In the genomic region with DNA sequence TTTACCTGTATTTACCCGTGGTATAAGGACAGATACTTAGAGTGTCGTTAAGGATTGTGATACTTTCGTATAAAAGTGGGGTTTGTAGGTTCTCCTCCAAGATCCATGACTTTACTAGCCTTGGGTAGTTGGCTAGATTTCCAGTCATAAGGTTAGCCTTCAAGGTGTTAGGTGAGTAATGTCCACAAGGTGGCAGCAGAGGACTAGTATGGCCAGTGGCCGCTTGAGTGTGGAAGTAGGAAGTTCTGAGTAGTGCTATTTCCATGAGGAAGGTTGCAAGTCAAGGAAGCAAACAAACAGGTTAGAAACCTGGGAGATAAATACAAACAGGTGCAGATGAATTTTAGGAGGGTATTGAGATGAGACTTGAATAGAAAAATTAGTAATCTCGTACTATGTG, we compare ENCODE assay signal across 8 mouse cellular contexts.
DNase-seq lines count a peak whose midpoint lies in the region; ATAC-seq and TF ChIP-seq lines count a peak whose summit lies in the region.

No protein-coding gene starts in this region.

- no peak for TF ChIP-seq POLR2A in MEL (IDR thresholded peaks at IDR 0.05; ENCODE audit: control insufficient read depth in 1 of 2, insufficient read depth in 1 of 2, low read depth in 1 of 2, low read length in 2 of 2, poor library complexity in 1 of 2)

- H3K4me3 ChIP-seq in MEL (ENCODE audit: control insufficient read depth in 1 of 2, insufficient read depth in 1 of 2, low read depth in 2 of 2, low read length in 2 of 2), result no peak overlapping the region
- H3K4me3 ChIP-seq in forebrain, embryonic 15.5 days, result no peak overlapping the region
- H3K4me3 ChIP-seq in lung, embryonic 14.5 days (ENCODE audit: low read depth, low read length), result no peak overlapping the region

- WGBS in forebrain, embryonic 15.5 days, result 8% methylated on average over 5 of the region's 5 CpGs
- 2% methylated on average over 5 of the region's 5 CpGs for WGBS in lung, embryonic 14.5 days

- no peaks in the 10 kb centered on the region for H3K9me3 ChIP-seq in MEL (replicated peaks; ENCODE audit: insufficient read depth, low read length)
- H3K9me3 ChIP-seq in forebrain, embryonic 15.5 days, result no peaks in the 10 kb centered on the region
- no peaks in the 10 kb centered on the region for H3K9me3 ChIP-seq in lung, embryonic 14.5 days (ENCODE audit: low read depth, low read length)

- no peaks in the 10 kb centered on the region for H3K27me3 ChIP-seq in MEL (ENCODE audit: control insufficient read depth in 1 of 2, insufficient read depth in 2 of 2, low read length in 2 of 2)
- H3K27me3 ChIP-seq in forebrain, embryonic 15.5 days, result no peaks in the 10 kb centered on the region
- no peaks in the 10 kb centered on the region for H3K27me3 ChIP-seq in lung, embryonic 14.5 days (ENCODE audit: insufficient read depth, low read length)

- TF ChIP-seq EP300 in MEL (IDR thresholded peaks at IDR 0.05; ENCODE audit: low read depth in 1 of 2, low read length in 2 of 2), result no peak

- H3K4me1 ChIP-seq in MEL (ENCODE audit: control insufficient read depth in 1 of 2, insufficient read depth in 2 of 2, low read length in 2 of 2), result no peaks in the 10 kb centered on the region
- peaks cover 19% of the 10 kb centered on the region for H3K4me1 ChIP-seq in forebrain, embryonic 15.5 days
- H3K4me1 ChIP-seq in lung, embryonic 14.5 days (ENCODE audit: insufficient read depth), result no peaks in the 10 kb centered on the region

- ATAC-seq in forebrain, embryonic 15.5 days (replicated peaks), result peak; percentile 79
- peak; percentile 80 for ATAC-seq in lung, embryonic 14.5 days (ENCODE audit: insufficient read depth)

- no peak overlapping the region for H3K27ac ChIP-seq in MEL (ENCODE audit: control insufficient read depth, low read depth, low read length)
- H3K27ac ChIP-seq in forebrain, embryonic 15.5 days (replicated peaks), result no peak overlapping the region
- no peak overlapping the region for H3K27ac ChIP-seq in lung, embryonic 14.5 days (ENCODE audit: low read depth)

- H3K36me3 ChIP-seq in MEL (ENCODE audit: control insufficient read depth in 1 of 2, insufficient read depth in 2 of 2, low read length in 2 of 2), result no peaks in the 10 kb centered on the region
- no peaks in the 10 kb centered on the region for H3K36me3 ChIP-seq in forebrain, embryonic 15.5 days
- H3K36me3 ChIP-seq in lung, embryonic 14.5 days (ENCODE audit: insufficient read depth), result no peaks in the 10 kb centered on the region

- TF ChIP-seq RAD21 in MEL (IDR thresholded peaks at IDR 0.05; ENCODE audit: low read depth, low read length), result peak; percentile 93

- H3K9ac ChIP-seq in MEL (ENCODE audit: control insufficient read depth, low read depth, low read length, poor library complexity, severe bottlenecking), result no peak overlapping the region
- no peak overlapping the region for H3K9ac ChIP-seq in forebrain, embryonic 15.5 days (replicated peaks)
- no peak overlapping the region for H3K9ac ChIP-seq in lung, embryonic 14.5 days

- H3K4me2 ChIP-seq in forebrain, embryonic 15.5 days (replicated peaks), result peak overlapping the region; percentile 33
- peak overlapping the region; percentile 48 for H3K4me2 ChIP-seq in lung, embryonic 14.5 days

- TF ChIP-seq CTCF in MEL (IDR thresholded peaks at IDR 0.05 in 2 of 3, conservative IDR thresholded peaks at IDR 0.05 in 1 of 3; ENCODE audit: control insufficient read depth in 1 of 3, insufficient read depth in 1 of 3, low read depth in 2 of 3, low read length in 3 of 3, poor library complexity in 1 of 3, severe bottlenecking in 1 of 3), result peak; percentile 80 to 83 (median 81)
- TF ChIP-seq CTCF in lung, embryonic 14.5 days (IDR thresholded peaks at IDR 0.05; ENCODE audit: low read depth), result peak; percentile 98

- no peaks in the 10 kb centered on the region for H3K79me2 ChIP-seq in MEL (ENCODE audit: control insufficient read depth, insufficient read depth, low read length, poor library complexity)

- peak; percentile 74 for DNase-seq in MEL (ENCODE audit: low read depth, low spot score)
- peak; percentile 55 for DNase-seq in cerebellum, adult 11-12 months
- DNase-seq in heart, postnatal 4 days, result peak; percentile 77
- DNase-seq in layer of hippocampus, adult 18-20 months (ENCODE audit: low spot score in 2 of 2), result peak; percentile 58 to 87
- DNase-seq in lung, embryonic 14.5 days, result peak; percentile 94
- peak; percentile 26 for DNase-seq in ovary, postnatal 10 days (ENCODE audit: low spot score)
- DNase-seq in thymus, postnatal 4 days, result peak; percentile 61

TF ChIP-seq in MEL, 35 proteins besides CTCF, POLR2A, EP300 and RAD21:
- no peak for TF ChIP-seq POLR2AphosphoS2 (IDR thresholded peaks at IDR 0.05; ENCODE audit: low read length)
- TF ChIP-seq MYB (IDR thresholded peaks at IDR 0.05; ENCODE audit: low read depth, low read length), result no peak
- peak; percentile 76 for TF ChIP-seq ZC3H11A (IDR thresholded peaks at IDR 0.05; ENCODE audit: low read depth, low read length)
- TF ChIP-seq SMC3 (IDR thresholded peaks at IDR 0.05; ENCODE audit: low read depth, low read length), result peak; percentile 86
- no peak for TF ChIP-seq MEF2A (IDR thresholded peaks at IDR 0.05; ENCODE audit: extremely low read depth, insufficient replicate concordance, low read depth, low read length, poor library complexity, severe bottlenecking)
- no peak for TF ChIP-seq MAFK (IDR thresholded peaks at IDR 0.05; ENCODE audit: borderline replicate concordance, low read depth, low read length)
- no peak for TF ChIP-seq NRF1 (IDR thresholded peaks at IDR 0.05; ENCODE audit: insufficient read depth, low read depth, low read length, poor library complexity, severe bottlenecking)
- peak; percentile 33; the same call in 1 of the 2 replicates for TF ChIP-seq BHLHE40 (IDR thresholded peaks at IDR 0.05; ENCODE audit: borderline replicate concordance, low read depth, low read length)
- 0 out of 2 replicates have a peak, but pooled peaks have one; percentile 13 for TF ChIP-seq ELF1 (IDR thresholded peaks at IDR 0.05; ENCODE audit: low read depth, low read length)

Comparison
In these comparisons a context has a peak if more than half of its experiments do, and no peak if none do; other contexts are left out.
1. DNase-seq: peak in every context shown above with its lines; median percentile 94 in lung, embryonic 14.5 days; 77 in heart, postnatal 4 days; 74 in MEL; 72 in layer of hippocampus, adult 18-20 months; 61 in thymus, postnatal 4 days; 55 in cerebellum, adult 11-12 months; 26 in ovary, postnatal 10 days.